Mouse (Mus musculus) CH12.LX (cell line): Measurements from ENCODE around the gene Uts2r.

Experiments used
- CTCF ChIP-seq, 2 experiments: IDR thresholded peaks in 1 of 2; conservative IDR thresholded peaks in 1 of 2; 2 replicates each; pipeline ENCODE4 v1.5.1; 2011 to 2012; ENCODE audit warnings: low read depth in 2 of 2, low read length in 2 of 2, improper control_type of control experiment in 1 of 2, inconsistent platforms in 1 of 2, mild to moderate bottlenecking in 1 of 2, moderate library complexity in 1 of 2
- MEF2A ChIP-seq: IDR thresholded peaks from 2 replicates; pipeline ENCODE4 v1.6.1; 2014; ENCODE audit warnings: low read depth, mild to moderate bottlenecking, inconsistent platforms, low read length, improper control_type of control experiment, borderline replicate concordance
- POLR2A ChIP-seq: IDR thresholded peaks from 2 replicates; pipeline ENCODE4 v1.6.1; 2011; ENCODE audit warnings: low read depth, mild to moderate bottlenecking, improper control_type of control experiment, low read length
- TBP ChIP-seq: conservative IDR thresholded peaks from 2 replicates; pipeline ENCODE4 v1.6.1; 2011; ENCODE audit warnings: low read depth, low read length, improper control_type of control experiment
- ZNF384 ChIP-seq: IDR thresholded peaks from 2 replicates; pipeline ENCODE4 v1.6.1; 2012; ENCODE audit warnings: low read depth, low read length, improper control_type of control experiment, inconsistent platforms

- TF ChIP-seq ZNF384 (no peak), POLR2A (no peak), TBP (no peak), MEF2A (no peak), CTCF (conservative IDR thresholded peaks at IDR 0.05 in 1 of 2, IDR thresholded peaks at IDR 0.05 in 1 of 2; ENCODE audit: low read depth in 2 of 2, low read length in 2 of 2) (no peak)
Measured at GRCm38 (mm10) chr11:121129616-121130015, 30.5 kb upstream of the Uts2r start.
